Mouse (Mus musculus) embryonic fibroblast, embryonic 13.5 days (primary cell): ENCODE data around the gene Ncapd2. TPM values are rescaled to one million over a fixed set of nuclear protein-coding genes. Genes with fewer than 3 reads are reported as not detected.

ENCODE experiments used
- H3K27ac ChIP-seq: 2 replicates; pipeline ENCODE4 v1.5.1; 2012; ENCODE audit warnings: low read length, control low read depth, inconsistent platforms; ENCODE audit not compliant: insufficient read depth
- H3K4me1 ChIP-seq: 2 replicates; pipeline ENCODE4 v1.6.1; 2011; ENCODE audit warnings: low read length; ENCODE audit not compliant: control insufficient read depth, insufficient read depth
- H3K4me3 ChIP-seq: 2 replicates; pipeline ENCODE4 v1.5.1; 2011; ENCODE audit warnings: mild to moderate bottlenecking, control low read depth, low read length; ENCODE audit not compliant: insufficient read depth
- CTCF ChIP-seq: IDR thresholded peaks from 2 replicates; pipeline ENCODE4 v1.5.1; 2011; ENCODE audit warnings: mild to moderate bottlenecking, control low read depth, low read length, moderate library complexity, borderline replicate concordance; ENCODE audit not compliant: insufficient read depth
- POLR2A ChIP-seq: IDR thresholded peaks from 2 replicates; pipeline ENCODE4 v1.6.1; 2011; ENCODE audit warnings: low read depth, mild to moderate bottlenecking, control low read depth, low read length, moderate library complexity
- polyA plus RNA-seq: library from polyadenylated mRNA; stranded (reverse); fragments of >200 nt; gene quantifications from 2 replicates; pipeline ENCODE4 v1.2.4, GENCODE M21; 2011; ENCODE audit warnings: low read depth; ENCODE audit not compliant: missing spikeins, insufficient read length

Ncapd2 gene
- polyA plus RNA-seq, 1 experiment: 137 TPM

GRCm38 (mm10) chr6:125192841-125193240, 1.3 kb upstream of the Ncapd2 start:
- peak overlapping the region; percentile 73 for H3K4me3 ChIP-seq
- TF ChIP-seq POLR2A: no peak
- no peak for TF ChIP-seq CTCF
- H3K4me1 ChIP-seq: no peaks in the 10 kb centered on the region
- H3K27ac ChIP-seq: peak overlapping the region; percentile 98

GRCm38 (mm10) chr6:125192016-125192714, 664 bp upstream of the Ncapd2 start:
- H3K27ac ChIP-seq: peak overlapping the region; percentile 98
- H3K4me1 ChIP-seq: no peaks in the 10 kb centered on the region
- TF ChIP-seq POLR2A (peak; percentile 32), CTCF (no peak)
- peak overlapping the region; percentile 73 for H3K4me3 ChIP-seq

- H3K4me3 ChIP-seq: peak overlapping the region; percentile 84
- no peak overlapping the region for H3K27ac ChIP-seq
- no peaks in the 10 kb centered on the region for H3K4me1 ChIP-seq
- TF ChIP-seq POLR2A: no peak
- TF ChIP-seq CTCF: no peak
These were observed 685 bp downstream of the Ncapd2 start for GRCm38 (mm10) chr6:125190816-125191215.

GRCm38 (mm10) chr6:125186203-125186602, 5.3 kb downstream of the Ncapd2 start:
- Histone ChIP-seq H3K4me1 (no peaks in the 10 kb centered on the region), H3K4me3 (no peak overlapping the region), H3K27ac (no peak overlapping the region)
- TF ChIP-seq POLR2A (no peak), CTCF (no peak)

- Histone ChIP-seq H3K27ac (no peak overlapping the region), H3K4me1 (no peaks in the 10 kb centered on the region), H3K4me3 (no peak overlapping the region)
- no peak for TF ChIP-seq POLR2A
- no peak for TF ChIP-seq CTCF
These were observed 9.4 kb downstream of the Ncapd2 start for GRCm38 (mm10) chr6:125182133-125182532.

GRCm38 (mm10) chr6:125179601-125180000, 11.9 kb downstream of the Ncapd2 start:
- Histone ChIP-seq H3K4me3 (no peak overlapping the region), H3K4me1 (no peaks in the 10 kb centered on the region), H3K27ac (no peak overlapping the region)
- TF ChIP-seq POLR2A (no peak), CTCF (no peak)

- Histone ChIP-seq H3K27ac (no peak overlapping the region), H3K4me1 (no peaks in the 10 kb centered on the region), H3K4me3 (no peak overlapping the region)
- no peak for TF ChIP-seq CTCF
- no peak for TF ChIP-seq POLR2A
These were observed 16.0 kb downstream of the Ncapd2 start for GRCm38 (mm10) chr6:125175469-125175868.

- no peak for TF ChIP-seq CTCF
- TF ChIP-seq POLR2A: no peak
- Histone ChIP-seq H3K27ac (no peak overlapping the region), H3K4me1 (no peaks in the 10 kb centered on the region), H3K4me3 (no peak overlapping the region)
These were observed 18.2 kb downstream of the Ncapd2 start for GRCm38 (mm10) chr6:125173256-125173655.

GRCm38 (mm10) chr6:125172474-125172873, 19.0 kb downstream of the Ncapd2 start:
- H3K27ac ChIP-seq: no peak overlapping the region
- no peak overlapping the region for H3K4me3 ChIP-seq
- peaks cover 3% of the 10 kb centered on the region; the same call in 1 of the 2 replicates for H3K4me1 ChIP-seq
- TF ChIP-seq POLR2A (no peak), CTCF (no peak)

- H3K27ac ChIP-seq: no peak overlapping the region
- H3K4me3 ChIP-seq: no peak overlapping the region
- peaks cover 10% of the 10 kb centered on the region; the same call in 1 of the 2 replicates for H3K4me1 ChIP-seq
- TF ChIP-seq CTCF: no peak
- no peak for TF ChIP-seq POLR2A
These were observed 21.3 kb downstream of the Ncapd2 start for GRCm38 (mm10) chr6:125170194-125170593.
